Mouse (Mus musculus) olfactory bulb, adult 2 months (tissue): Measurements from ENCODE around the gene Ap3d1.

Experiments
- CTCF ChIP-seq: fragments of 200-500 bp; IDR thresholded peaks from 2 replicates; pipeline ENCODE4 v1.5.1; 2012; ENCODE audit warnings: low read depth, mild to moderate bottlenecking, low read length, moderate library complexity; ENCODE audit not compliant: insufficient read depth
- POLR2A ChIP-seq: fragments of 200-500 bp; IDR thresholded peaks from 2 replicates; pipeline ENCODE4 v1.6.1; 2012; ENCODE audit warnings: mild to moderate bottlenecking, low read depth, low read length, moderate library complexity; ENCODE audit not compliant: insufficient read depth

- TF ChIP-seq CTCF = no peak
- no peak for TF ChIP-seq POLR2A
These were observed 83.2 kb downstream of the Ap3d1 start for GRCm38 (mm10) chr10:80658841-80659202.
